Mouse (Mus musculus) MEL (cell line): Measurements from ENCODE around the gene Gmpr2.

Experiments used
- CHD2 ChIP-seq: IDR thresholded peaks from 2 replicates; pipeline ENCODE4 v1.6.1; 2011; ENCODE audit warnings: low read length, improper control_type of control experiment
- CTCF ChIP-seq, 3 experiments: IDR thresholded peaks in 2 of 3; conservative IDR thresholded peaks in 1 of 3; 2 replicates each; pipeline ENCODE4 v1.5.1; 2011 to 2012; ENCODE audit warnings: low read length in 3 of 3, low read depth in 2 of 3, mild to moderate bottlenecking in 2 of 3, improper control_type of control experiment in 1 of 3, inconsistent platforms in 1 of 3, mixed read lengths in 1 of 3, moderate library complexity in 1 of 3; ENCODE audit not compliant: control insufficient read depth in 1 of 3, insufficient read depth in 1 of 3, poor library complexity in 1 of 3, severe bottlenecking in 1 of 3
- E2F4 ChIP-seq: IDR thresholded peaks from 2 replicates; pipeline ENCODE4 v1.6.1; 2011; ENCODE audit warnings: low read depth, low read length, improper control_type of control experiment, borderline replicate concordance
- EP300 ChIP-seq, 2 experiments: IDR thresholded peaks; 2 replicates each; pipeline ENCODE4 v1.6.1; 2011; ENCODE audit warnings: improper control_type of control experiment in 2 of 2, low read length in 2 of 2, low read depth in 1 of 2, mild to moderate bottlenecking in 1 of 2
- POLR2AphosphoS2 ChIP-seq: IDR thresholded peaks from 2 replicates; pipeline ENCODE4 v1.6.1; 2011; ENCODE audit warnings: low read length, improper control_type of control experiment

- TF ChIP-seq E2F4 (no peak), CTCF (IDR thresholded peaks at IDR 0.05 in 2 of 3, conservative IDR thresholded peaks at IDR 0.05 in 1 of 3; ENCODE audit: control insufficient read depth in 1 of 3, insufficient read depth in 1 of 3, low read depth in 2 of 3, low read length in 3 of 3, poor library complexity in 1 of 3, severe bottlenecking in 1 of 3) (no peak), EP300 (IDR thresholded peaks at IDR 0.05; ENCODE audit: low read depth in 1 of 2, low read length in 2 of 2) (no peak), POLR2AphosphoS2 (no peak), CHD2 (no peak)
Observed at GRCm38 (mm10) chr14:55716884-55717283, 45.1 kb downstream of the Gmpr2 start.
